Mouse (Mus musculus) left cerebral cortex, adult 8-10 months (tissue): ENCODE measurements around the gene Vmn1r4. TPM values are rescaled to one million over a fixed set of nuclear protein-coding genes. Genes with fewer than 3 reads are reported as not detected.

ENCODE experiments used
- DNase-seq, 2 experiments: peaks; one replicate each; pipeline ENCODE4 v3.0.0; 2022; ENCODE audit warnings: low spot score in 2 of 2
- total RNA-seq, 4 experiments: library from RNA; stranded (reverse); gene quantifications; 2 replicates each; pipeline ENCODE4 v1.2.4; 2022

Gene Vmn1r4
- total RNA-seq = under 1 TPM; 0.17 to 0.91 (median 0.44) TPM

- peak; percentile 91 to 97 for DNase-seq
Observed at GRCm38 (mm10) chr6:56923726-56924707, at the start of gene Vmn1r4, which contains the start of gene Nt5c3. Gene Vmn1r4, plus strand, starts transcription at chr6:56924015. Gene Nt5c3, minus strand, starts transcription at chr6:56923932.

GRCm38 (mm10) chr6:56876870-56877269 is 46.9 kb upstream of the Vmn1r4 start:
- DNase-seq = peak in 1 of 2 experiments; percentile 35

DNA sequence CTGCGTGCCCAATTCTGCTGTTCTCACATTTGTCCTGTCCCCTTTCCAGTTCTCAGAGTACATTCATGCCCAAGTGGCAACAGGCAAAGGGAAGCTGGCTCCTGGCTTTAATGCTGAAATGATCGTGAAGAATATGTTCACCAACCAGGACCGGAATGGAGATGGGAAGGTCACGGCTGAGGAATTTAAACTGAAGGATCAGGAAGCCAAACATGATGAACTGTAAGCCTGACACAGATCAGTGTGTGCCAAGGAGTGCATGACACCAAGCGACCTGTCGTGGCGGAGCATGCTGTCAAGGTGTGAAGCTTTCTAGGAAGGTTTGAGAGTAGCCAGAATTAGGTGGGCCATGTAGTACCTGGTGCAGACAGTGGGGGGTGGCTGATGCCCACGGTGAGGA is 45.8 kb upstream of the Vmn1r4 start:
- DNase-seq = no peak

- no peak for DNase-seq
Observed at GRCm38 (mm10) chr6:56879352-56879955, 44.4 kb upstream of the Vmn1r4 start.

- DNase-seq = no peak
Observed at GRCm38 (mm10) chr6:56888561-56888960, 35.3 kb upstream of the Vmn1r4 start.

GRCm38 (mm10) chr6:56890762-56891161 is 33.1 kb upstream of the Vmn1r4 start:
- no peak for DNase-seq

DNA sequence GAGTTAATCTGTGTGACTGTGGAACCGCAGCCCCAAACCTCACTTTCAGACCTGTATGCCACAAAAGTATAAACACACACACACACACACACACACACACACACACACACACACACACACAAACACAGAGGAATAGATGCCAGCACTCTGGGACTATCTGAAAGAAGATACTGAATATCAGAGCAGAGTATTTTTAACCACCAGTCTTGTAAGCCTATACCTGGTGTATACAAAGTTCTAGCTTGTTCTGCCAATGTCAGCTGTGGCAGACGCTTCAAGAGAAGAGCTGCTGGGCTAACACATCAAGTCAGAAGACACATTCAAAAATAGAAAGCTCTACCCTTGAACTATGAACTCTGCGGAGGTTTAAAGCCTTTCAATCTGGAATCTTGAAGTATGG is 24.2 kb upstream of the Vmn1r4 start:
- no peak for DNase-seq

DNA sequence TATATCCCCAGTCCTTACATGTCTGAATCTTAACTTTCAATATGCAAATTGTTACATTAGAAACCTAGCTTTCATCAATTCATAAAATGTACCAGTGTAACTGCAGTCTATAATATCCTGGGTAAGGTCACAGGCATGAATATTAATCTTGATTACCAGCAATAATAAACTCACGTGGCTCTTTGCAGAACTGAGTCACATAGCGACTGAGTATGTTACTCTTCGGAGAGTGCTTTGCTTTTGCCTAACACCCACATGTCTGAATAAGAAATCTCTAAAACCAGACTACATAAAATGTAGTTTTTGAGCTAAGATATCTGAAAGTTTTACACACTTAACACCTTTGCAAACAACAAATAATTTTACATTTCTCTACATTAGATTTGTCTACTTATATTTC is 22.5 kb upstream of the Vmn1r4 start:
- DNase-seq = no peak

GRCm38 (mm10) chr6:56901824-56902386 is 21.9 kb upstream of the Vmn1r4 start:
- peak; percentile 45 to 46 for DNase-seq

DNA sequence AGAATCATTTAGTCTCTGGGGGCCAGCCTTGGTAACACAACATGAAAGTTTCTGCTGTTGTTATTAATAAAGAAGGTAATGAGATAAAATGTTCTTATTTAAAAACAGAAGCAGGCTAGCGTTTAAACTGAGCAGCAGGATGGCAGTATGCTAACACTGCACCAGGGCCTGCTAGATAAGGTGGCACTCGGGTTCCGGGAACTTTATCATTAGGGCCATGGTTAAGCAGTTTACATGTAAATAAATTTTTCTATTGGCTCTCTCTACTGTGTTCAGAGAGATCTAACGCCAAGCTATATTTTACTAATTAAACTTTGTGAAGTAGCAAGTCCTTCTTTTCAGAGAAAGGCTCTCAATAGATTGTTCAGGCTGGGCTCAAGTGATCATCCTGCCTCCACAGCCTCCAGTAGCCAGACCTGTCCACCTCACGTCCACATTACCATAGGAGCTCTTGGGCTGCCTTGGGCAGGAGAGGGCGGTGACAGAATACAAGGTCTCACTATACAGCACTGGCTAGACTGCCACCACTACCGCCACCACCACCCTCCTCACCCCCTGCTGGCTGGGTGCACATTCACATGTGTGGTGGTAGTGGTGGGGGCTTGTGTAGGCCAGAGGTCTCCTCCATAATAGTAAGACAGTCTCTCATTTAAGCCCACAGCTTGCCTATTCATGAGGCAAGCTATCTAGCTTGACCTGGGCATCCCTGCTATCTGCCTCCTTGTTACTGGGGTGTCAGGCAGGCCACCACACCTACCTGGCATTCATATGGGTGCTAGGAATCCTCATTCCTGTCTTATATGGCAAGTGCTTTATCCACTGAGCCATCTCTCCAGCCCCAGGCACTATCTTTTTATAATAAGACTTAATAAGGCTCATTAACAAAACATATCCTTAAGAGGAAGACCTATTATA is 21.0 kb upstream of the Vmn1r4 start:
- no peak for DNase-seq

DNA sequence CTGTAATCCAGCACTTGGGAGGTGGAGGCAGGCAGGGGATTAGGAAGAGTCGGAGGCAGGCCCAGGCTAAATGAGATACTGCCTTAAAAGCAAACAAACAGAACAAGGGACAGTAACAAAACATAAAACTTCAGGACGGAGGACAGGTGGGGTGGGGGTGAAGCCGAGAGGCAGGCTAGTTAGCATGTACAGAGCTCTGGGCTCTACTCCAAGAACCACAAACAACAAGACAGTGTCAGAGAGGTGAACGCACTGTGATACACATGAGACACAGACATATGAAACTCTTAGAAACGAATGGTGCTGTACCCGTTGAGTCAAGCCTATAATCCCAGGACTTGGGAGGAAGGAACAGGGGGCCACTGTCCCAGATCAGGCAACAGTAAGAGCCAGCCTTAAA is 20.0 kb upstream of the Vmn1r4 start:
- no peak for DNase-seq

GRCm38 (mm10) chr6:56904330-56904729 is 19.5 kb upstream of the Vmn1r4 start:
- DNase-seq = no peak

DNA sequence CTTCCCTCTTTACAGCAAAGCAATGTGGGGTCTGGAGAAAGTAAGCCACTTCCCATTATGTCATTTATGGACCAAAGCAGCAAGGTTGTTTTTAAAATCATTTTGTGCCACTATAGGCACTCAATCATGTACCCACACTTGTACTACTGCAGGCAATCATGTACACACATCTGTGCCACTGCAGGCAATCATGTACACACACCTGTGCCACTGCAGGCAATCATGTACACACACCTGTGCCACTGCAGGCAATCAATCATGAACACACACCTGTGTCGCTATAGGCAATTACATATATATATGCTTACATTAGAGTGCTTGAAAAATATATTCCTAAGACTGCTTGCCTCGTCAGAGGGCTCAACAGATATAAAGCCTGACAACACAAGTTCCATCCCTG is 18.8 kb upstream of the Vmn1r4 start:
- DNase-seq = no peak

DNA sequence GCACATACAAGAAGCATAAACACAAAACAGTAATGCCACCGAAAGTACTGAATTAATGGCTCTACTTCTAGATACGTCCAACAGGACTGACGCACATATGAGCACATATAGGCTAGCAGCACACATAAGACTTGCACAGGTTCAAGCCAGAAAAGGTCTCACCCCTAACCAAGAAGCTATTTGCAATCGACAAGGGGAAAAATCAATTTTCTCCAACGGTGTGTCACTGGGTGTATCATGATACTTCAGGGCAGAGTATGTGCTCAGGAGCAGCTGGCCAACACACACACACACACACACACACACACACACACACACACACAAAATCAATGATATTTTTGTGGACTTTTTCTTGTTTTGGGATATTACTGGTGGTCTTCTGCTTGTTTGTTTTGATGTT is 18.3 kb upstream of the Vmn1r4 start:
- DNase-seq = no peak

DNA sequence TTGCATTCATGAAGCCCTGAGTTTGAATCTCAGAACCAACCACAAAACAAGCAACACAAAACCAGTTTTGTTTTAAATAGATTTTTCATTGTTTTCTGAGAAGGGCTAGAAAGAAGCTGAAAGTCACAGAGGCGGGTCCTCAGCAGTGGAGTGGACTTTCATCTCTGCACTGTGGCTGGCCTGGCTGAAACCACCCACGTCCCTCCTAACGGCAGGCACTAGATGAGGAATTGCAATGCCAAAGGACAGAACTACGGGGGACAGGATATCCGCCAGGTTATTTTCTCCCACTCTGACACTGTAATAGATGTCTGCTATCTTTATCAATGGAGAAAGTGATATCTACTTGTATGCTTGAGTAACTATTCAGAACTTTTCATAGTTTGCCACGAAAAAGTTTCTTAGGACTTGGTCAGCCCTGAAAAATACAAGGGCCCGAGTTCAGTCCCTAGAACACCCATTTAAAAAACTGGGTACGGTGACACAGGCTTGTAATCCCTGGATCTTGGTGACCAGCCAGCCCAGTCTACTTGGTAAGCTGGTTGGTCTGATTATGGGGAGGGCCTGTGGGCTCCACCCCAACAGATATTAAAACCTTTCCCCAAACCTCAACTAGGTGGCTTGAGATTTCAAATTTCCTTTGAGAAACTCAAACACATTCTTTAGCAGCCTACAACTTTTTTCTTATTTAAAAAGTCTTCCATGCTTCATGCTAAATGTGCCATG is 17.5 kb upstream of the Vmn1r4 start:
- no peak for DNase-seq

DNA sequence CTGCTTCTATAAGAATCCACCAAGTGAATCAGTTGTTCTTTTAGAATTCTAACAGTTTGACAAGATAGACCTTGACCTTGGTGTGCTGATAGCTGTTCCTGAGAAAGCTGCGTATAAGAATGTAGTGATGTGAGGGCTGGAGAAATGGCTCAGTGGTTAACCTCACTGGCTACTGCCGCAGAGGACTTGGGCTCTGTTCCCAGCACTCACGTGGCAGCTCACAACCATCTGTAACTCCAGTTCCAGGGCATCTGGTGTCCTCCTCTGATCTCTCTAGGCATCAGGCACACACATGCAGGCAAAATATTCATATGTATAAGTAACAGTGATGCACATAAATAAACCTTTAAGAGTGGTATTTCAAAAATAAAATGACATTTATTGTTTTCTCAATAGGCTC is 15.8 kb upstream of the Vmn1r4 start:
- no peak for DNase-seq

- DNase-seq = no peak
Observed at GRCm38 (mm10) chr6:56908397-56908796, 15.4 kb upstream of the Vmn1r4 start.

DNA sequence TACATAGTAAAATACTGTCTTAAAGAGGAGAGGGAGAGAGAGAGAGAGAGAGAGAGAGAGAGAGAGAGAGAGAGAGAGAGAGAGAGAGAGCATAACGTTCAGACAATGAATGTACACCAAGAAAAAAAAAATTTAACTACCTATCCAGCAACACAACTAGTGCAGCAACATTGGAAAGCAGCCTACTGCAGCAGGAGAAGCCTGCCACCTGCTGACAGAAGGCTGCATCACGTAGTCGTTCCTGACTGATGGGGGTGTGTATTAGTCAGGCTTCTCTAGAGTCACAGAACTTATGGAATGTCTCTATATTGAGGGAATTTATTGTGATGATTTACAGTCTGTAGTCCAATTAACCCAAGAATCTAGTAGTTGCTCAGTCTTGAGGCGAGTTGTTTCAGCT is 14.9 kb upstream of the Vmn1r4 start:
- peak; percentile 36 to 47 for DNase-seq

GRCm38 (mm10) chr6:56910910-56911309 is 12.9 kb upstream of the Vmn1r4 start:
- DNase-seq = no peak

DNA sequence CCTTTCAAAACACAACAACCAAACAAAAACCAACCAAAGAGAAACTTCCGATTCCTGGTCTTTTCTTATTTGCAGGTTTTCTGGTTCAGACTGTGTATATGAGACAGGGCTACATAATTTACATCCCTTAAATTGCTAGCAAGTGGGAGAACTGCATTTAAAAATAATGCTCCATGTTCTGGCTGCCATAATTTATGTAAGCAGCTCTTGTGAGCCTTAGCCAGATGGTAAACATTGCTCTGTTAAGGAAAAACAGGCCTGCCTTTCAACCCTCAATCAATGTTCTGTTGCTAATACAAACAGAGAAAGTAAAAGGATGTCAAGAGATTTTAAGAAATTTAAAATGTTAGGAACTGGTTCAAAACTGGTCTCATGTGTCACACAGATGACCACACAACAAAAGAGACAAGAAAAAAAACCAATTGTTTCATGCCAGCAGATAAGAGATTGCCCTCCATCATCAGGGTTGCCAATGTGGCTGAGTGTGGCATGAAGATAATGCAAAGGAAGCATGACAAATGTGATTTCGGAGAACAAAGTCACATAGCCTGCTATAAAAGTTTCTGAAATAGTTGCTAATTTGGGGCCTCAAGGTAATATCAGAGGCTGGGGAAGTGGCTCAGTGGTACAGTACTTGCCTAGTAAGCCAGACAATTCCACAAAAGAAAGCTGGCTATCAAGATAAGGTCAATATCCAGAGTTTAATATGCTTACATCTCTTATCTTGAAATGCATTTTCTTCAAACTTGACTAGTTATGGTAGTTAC is 10.5 kb upstream of the Vmn1r4 start:
- DNase-seq = no peak
